Mouse (Mus musculus) midbrain, embryonic 12.5 days (tissue): ENCODE results near the gene Bpifb4. TPM values are rescaled to one million over a fixed set of nuclear protein-coding genes. Genes with fewer than 3 reads are reported as not detected.

ENCODE experiments used
- ATAC-seq: fragments of 200-750 bp; cut with Nextera tagmentation; 2 replicates; pipeline ENCODE4 v1.8.0; 2017; ENCODE audit warnings: low read depth, moderate TSS enrichment, moderate library complexity; ENCODE audit not compliant: low FRiP score
- H3K27ac ChIP-seq: fragments of 300-500 bp; sonication (generic); replicated peaks from 2 replicates; pipeline ENCODE4 v1.5.1; 2016; ENCODE audit warnings: mild to moderate bottlenecking
- H3K27me3 ChIP-seq: fragments of 300-500 bp; sonication (generic); 2 replicates; pipeline ENCODE4 v1.6.1; 2016; ENCODE audit warnings: mild to moderate bottlenecking
- H3K36me3 ChIP-seq: fragments of 300-500 bp; sonication (generic); 2 replicates; pipeline ENCODE4 v1.6.1; 2016
- H3K4me1 ChIP-seq: fragments of 300-500 bp; sonication (generic); 2 replicates; pipeline ENCODE4 v1.6.1; 2016
- H3K4me2 ChIP-seq: fragments of 300-500 bp; sonication (generic); replicated peaks from 2 replicates; pipeline ENCODE4 v1.6.1; 2016; ENCODE audit warnings: mild to moderate bottlenecking, moderate library complexity
- H3K4me3 ChIP-seq: fragments of 300-500 bp; sonication (generic); 2 replicates; pipeline ENCODE4 v1.5.1; 2016; ENCODE audit warnings: mild to moderate bottlenecking
- H3K9ac ChIP-seq: fragments of 300-500 bp; sonication (generic); replicated peaks from 2 replicates; pipeline ENCODE4 v1.6.1; 2016; ENCODE audit warnings: mild to moderate bottlenecking, moderate library complexity
- H3K9me3 ChIP-seq: fragments of 300-500 bp; sonication (generic); 2 replicates; pipeline ENCODE4 v1.6.1; 2016; ENCODE audit warnings: mild to moderate bottlenecking
- WGBS: fragments of 180-500 bp; shearing (Covaris S2); methylation state at CpG from one replicate; pipeline ENCODE4 v1.1.7; 2016; 5-methylcytosine and 5-hydroxymethylcytosine counted together
- polyA plus RNA-seq: library from polyadenylated mRNA; unstranded; fragments of >200 nt; fragmentation: Nextera tagmentation; extraction: Ambion mirVana; gene quantifications from 2 replicates; pipeline ENCODE4 v1.2.1, GENCODE M21; 2016

Gene Bpifb4
- polyA plus RNA-seq, 1 experiment from 2014 or later, result not detected

- Histone ChIP-seq H3K27ac (no peak overlapping the region), H3K9me3 (no peaks in the 10 kb centered on the region), H3K36me3 (no peaks in the 10 kb centered on the region), H3K4me2 (no peak overlapping the region), H3K4me3 (no peak overlapping the region), H3K27me3 (peaks cover 3% of the 10 kb centered on the region; the same call in 1 of the 2 replicates), H3K9ac (no peak overlapping the region), H3K4me1 (no peaks in the 10 kb centered on the region)
- WGBS, result 85% methylated on average over 8 of the region's 8 CpGs
- ATAC-seq, result no peak
These were observed 6.6 kb downstream of the Bpifb4 start for GRCm38 (mm10) chr2:153944567-153944966.

GRCm38 (mm10) chr2:153952897-153953296, 14.9 kb downstream of the Bpifb4 start:
- Histone ChIP-seq H3K27me3 (no peaks in the 10 kb centered on the region), H3K4me3 (no peak overlapping the region), H3K9me3 (no peaks in the 10 kb centered on the region), H3K9ac (no peak overlapping the region), H3K36me3 (no peaks in the 10 kb centered on the region), H3K4me1 (no peaks in the 10 kb centered on the region), H3K4me2 (no peak overlapping the region), H3K27ac (no peak overlapping the region)
- WGBS, result 29% methylated on average over 6 of the region's 6 CpGs
- ATAC-seq, result no peak

- WGBS, result 7% methylated on average over 6 of the region's 6 CpGs
- H3K27me3 ChIP-seq, result no peaks in the 10 kb centered on the region
- no peak overlapping the region for H3K27ac ChIP-seq
- ATAC-seq, result 0 out of 2 replicates have a peak, but pooled peaks have one; percentile 38
- no peaks in the 10 kb centered on the region for H3K36me3 ChIP-seq
- no peak overlapping the region for H3K4me3 ChIP-seq
- peak overlapping the region; percentile 24; the same call in 1 of the 2 replicates for H3K4me2 ChIP-seq
- H3K9ac ChIP-seq, result no peak overlapping the region
- H3K9me3 ChIP-seq, result no peaks in the 10 kb centered on the region
- H3K4me1 ChIP-seq, result no peaks in the 10 kb centered on the region
These were observed 15.8 kb downstream of the Bpifb4 start for GRCm38 (mm10) chr2:153953836-153954235.

GRCm38 (mm10) chr2:153962821-153963331, 24.9 kb downstream of the Bpifb4 start:
- Histone ChIP-seq H3K4me1 (no peaks in the 10 kb centered on the region), H3K4me3 (no peak overlapping the region), H3K4me2 (no peak overlapping the region), H3K27ac (no peak overlapping the region), H3K27me3 (no peaks in the 10 kb centered on the region), H3K9me3 (no peaks in the 10 kb centered on the region), H3K9ac (no peak overlapping the region), H3K36me3 (no peaks in the 10 kb centered on the region)
- WGBS, result 80% methylated on average over 4 of the region's 4 CpGs
- ATAC-seq, result no peak

GRCm38 (mm10) chr2:153963334-153963733, 25.3 kb downstream of the Bpifb4 start:
- Histone ChIP-seq H3K9ac (no peak overlapping the region), H3K27ac (no peak overlapping the region), H3K4me2 (no peak overlapping the region), H3K4me3 (no peak overlapping the region), H3K9me3 (no peaks in the 10 kb centered on the region), H3K4me1 (no peaks in the 10 kb centered on the region), H3K36me3 (no peaks in the 10 kb centered on the region), H3K27me3 (no peaks in the 10 kb centered on the region)
- WGBS, result 100% methylated on average over 1 of the region's 1 CpGs
- ATAC-seq, result no peak

GRCm38 (mm10) chr2:153970221-153970620, 32.2 kb downstream of the Bpifb4 start:
- H3K4me3 ChIP-seq, result no peak overlapping the region
- H3K36me3 ChIP-seq, result no peaks in the 10 kb centered on the region
- H3K9me3 ChIP-seq, result no peaks in the 10 kb centered on the region
- no peak for ATAC-seq
- H3K4me2 ChIP-seq, result no peak overlapping the region
- 59% methylated on average over 5 of the region's 5 CpGs for WGBS
- no peaks in the 10 kb centered on the region for H3K4me1 ChIP-seq
- no peak overlapping the region for H3K9ac ChIP-seq
- no peak overlapping the region for H3K27ac ChIP-seq
- H3K27me3 ChIP-seq, result no peaks in the 10 kb centered on the region

GRCm38 (mm10) chr2:153974582-153974981, 36.6 kb downstream of the Bpifb4 start, which contains the start of gene Bpifa6:
Gene Bpifa6 (plus strand): TSS chr2:153974945.
- Histone ChIP-seq H3K4me2 (no peak within 1 kb of the TSS), H3K27ac (no peak within 1 kb of the TSS), H3K4me1 (no peaks in the 10 kb centered on the region), H3K9me3 (no peaks in the 10 kb centered on the region), H3K27me3 (no peaks in the 10 kb centered on the region), H3K36me3 (no peaks in the 10 kb centered on the region), H3K4me3 (no peak within 1 kb of the TSS), H3K9ac (no peak within 1 kb of the TSS)
- 77% methylated on average over 5 of the region's 5 CpGs for WGBS
- ATAC-seq, result no peak

GRCm38 (mm10) chr2:153995770-153996169, 57.8 kb downstream of the Bpifb4 start:
- WGBS, result 4% methylated on average over 7 of the region's 7 CpGs
- no peaks in the 10 kb centered on the region for H3K36me3 ChIP-seq
- H3K27ac ChIP-seq, result no peak overlapping the region
- H3K9me3 ChIP-seq, result no peaks in the 10 kb centered on the region
- ATAC-seq, result peak; percentile 41; the same call in 1 of the 2 replicates
- H3K9ac ChIP-seq, result no peak overlapping the region
- no peaks in the 10 kb centered on the region for H3K4me1 ChIP-seq
- no peak overlapping the region for H3K4me2 ChIP-seq
- no peaks in the 10 kb centered on the region for H3K27me3 ChIP-seq
- no peak overlapping the region for H3K4me3 ChIP-seq

GRCm38 (mm10) chr2:154000501-154000900, 62.5 kb downstream of the Bpifb4 start:
- H3K4me2 ChIP-seq, result no peak overlapping the region
- H3K27me3 ChIP-seq, result no peaks in the 10 kb centered on the region
- ATAC-seq, result no peak
- 0 out of 2 replicates have a peak, but pooled peaks cover 8% of the 10 kb centered on the region for H3K4me1 ChIP-seq
- 77% methylated on average over 3 of the region's 3 CpGs for WGBS
- H3K36me3 ChIP-seq, result no peaks in the 10 kb centered on the region
- no peak overlapping the region for H3K27ac ChIP-seq
- H3K4me3 ChIP-seq, result no peak overlapping the region
- no peak overlapping the region for H3K9ac ChIP-seq
- no peaks in the 10 kb centered on the region for H3K9me3 ChIP-seq

- Histone ChIP-seq H3K27me3 (no peaks in the 10 kb centered on the region), H3K4me1 (0 out of 2 replicates have a peak, but pooled peaks cover 8% of the 10 kb centered on the region), H3K36me3 (no peaks in the 10 kb centered on the region), H3K9ac (no peak overlapping the region), H3K27ac (no peak overlapping the region), H3K4me2 (no peak overlapping the region), H3K4me3 (no peak overlapping the region), H3K9me3 (no peaks in the 10 kb centered on the region)
- ATAC-seq, result no peak
These were observed 63.0 kb downstream of the Bpifb4 start for GRCm38 (mm10) chr2:154001056-154001455.

GRCm38 (mm10) chr2:154004456-154004855, 66.4 kb downstream of the Bpifb4 start:
- Histone ChIP-seq H3K4me3 (no peak overlapping the region), H3K36me3 (no peaks in the 10 kb centered on the region), H3K4me2 (no peak overlapping the region), H3K27ac (no peak overlapping the region), H3K4me1 (0 out of 2 replicates have a peak, but pooled peaks cover 8% of the 10 kb centered on the region), H3K9ac (no peak overlapping the region), H3K27me3 (no peaks in the 10 kb centered on the region), H3K9me3 (no peaks in the 10 kb centered on the region)
- 30% methylated on average over 1 of the region's 1 CpGs for WGBS
- ATAC-seq, result no peak

GRCm38 (mm10) chr2:154005094-154005493, 67.1 kb downstream of the Bpifb4 start:
- WGBS, result 85% methylated on average over 1 of the region's 1 CpGs
- no peak for ATAC-seq

GRCm38 (mm10) chr2:154005734-154006133, 67.7 kb downstream of the Bpifb4 start:
- Histone ChIP-seq H3K27ac (no peak overlapping the region), H3K9ac (no peak overlapping the region), H3K4me3 (no peak overlapping the region), H3K9me3 (no peaks in the 10 kb centered on the region), H3K4me1 (0 out of 2 replicates have a peak, but pooled peaks cover 8% of the 10 kb centered on the region), H3K4me2 (no peak overlapping the region), H3K36me3 (no peaks in the 10 kb centered on the region), H3K27me3 (no peaks in the 10 kb centered on the region)
- ATAC-seq, result no peak
- WGBS, result 77% methylated on average over 4 of the region's 4 CpGs

More at GRCm38 (mm10) chr2:154005094-154005493, 67.1 kb downstream of the Bpifb4 start:
- Histone ChIP-seq H3K4me1 (0 out of 2 replicates have a peak, but pooled peaks cover 8% of the 10 kb centered on the region), H3K27me3 (no peaks in the 10 kb centered on the region), H3K9ac (no peak overlapping the region), H3K9me3 (no peaks in the 10 kb centered on the region), H3K4me2 (no peak overlapping the region), H3K4me3 (no peak overlapping the region), H3K27ac (no peak overlapping the region), H3K36me3 (no peaks in the 10 kb centered on the region)
